Mouse (Mus musculus) brown adipose tissue, adult 24 weeks (tissue): ENCODE results near the gene Spock1. TPM values are rescaled to one million over a fixed set of nuclear protein-coding genes. Genes with fewer than 3 reads are reported as not detected.

Experiments
- H3K27ac ChIP-seq: fragments of 200-500 bp; replicated peaks from 2 replicates; pipeline ENCODE4 v1.5.1; 2012; ENCODE audit warnings: low read depth, mild to moderate bottlenecking, low read length
- H3K4me1 ChIP-seq: fragments of 200-500 bp; 2 replicates; pipeline ENCODE4 v1.6.1; 2012; ENCODE audit warnings: low read length, mixed read lengths; ENCODE audit not compliant: control insufficient read depth, insufficient read depth, insufficient read length
- H3K4me3 ChIP-seq: fragments of 200-500 bp; 2 replicates; pipeline ENCODE4 v1.5.1; 2012; ENCODE audit warnings: low read depth, mild to moderate bottlenecking, low read length, moderate library complexity; ENCODE audit not compliant: insufficient read depth
- polyA plus RNA-seq: library from polyadenylated mRNA; stranded (reverse); fragments of >200 nt; gene quantifications from 2 replicates; pipeline ENCODE4 v1.2.4, GENCODE M21; 2012; ENCODE audit not compliant: missing spikeins, insufficient read depth, insufficient read length

Spock1 gene
- polyA plus RNA-seq, 1 experiment = not detected

GRCm38 (mm10) chr13:57686437-57686836 is 221.7 kb downstream of the Spock1 start:
- no peak overlapping the region for H3K27ac ChIP-seq
- no peak overlapping the region for H3K4me3 ChIP-seq
- H3K4me1 ChIP-seq = no peaks in the 10 kb centered on the region

GRCm38 (mm10) chr13:57685201-57685600 is 222.9 kb downstream of the Spock1 start:
- Histone ChIP-seq H3K4me3 (no peak overlapping the region), H3K27ac (no peak overlapping the region), H3K4me1 (no peaks in the 10 kb centered on the region)

- Histone ChIP-seq H3K4me1 (no peaks in the 10 kb centered on the region), H3K4me3 (no peak overlapping the region)
These were observed 228.5 kb downstream of the Spock1 start for GRCm38 (mm10) chr13:57679591-57679990.

GRCm38 (mm10) chr13:57676820-57677219 is 231.3 kb downstream of the Spock1 start:
- H3K4me3 ChIP-seq = no peak overlapping the region
- H3K4me1 ChIP-seq = no peaks in the 10 kb centered on the region
- no peak overlapping the region for H3K27ac ChIP-seq

More at GRCm38 (mm10) chr13:57679591-57679990, 228.5 kb downstream of the Spock1 start:
- no peak overlapping the region for H3K27ac ChIP-seq

- Histone ChIP-seq H3K4me3 (no peak overlapping the region), H3K4me1 (no peaks in the 10 kb centered on the region)
These were observed 234.7 kb downstream of the Spock1 start for GRCm38 (mm10) chr13:57673399-57673798.

GRCm38 (mm10) chr13:57672762-57673161 is 235.4 kb downstream of the Spock1 start:
- Histone ChIP-seq H3K27ac (no peak overlapping the region), H3K4me3 (no peak overlapping the region), H3K4me1 (no peaks in the 10 kb centered on the region)

More at GRCm38 (mm10) chr13:57673399-57673798, 234.7 kb downstream of the Spock1 start:
- no peak overlapping the region for H3K27ac ChIP-seq

- H3K4me1 ChIP-seq = no peaks in the 10 kb centered on the region
- H3K27ac ChIP-seq = no peak overlapping the region
- no peak overlapping the region for H3K4me3 ChIP-seq
These were observed 236.2 kb downstream of the Spock1 start for GRCm38 (mm10) chr13:57671919-57672318.

GRCm38 (mm10) chr13:57671322-57671721 is 236.8 kb downstream of the Spock1 start:
- Histone ChIP-seq H3K4me1 (no peaks in the 10 kb centered on the region), H3K27ac (no peak overlapping the region), H3K4me3 (no peak overlapping the region)

- Histone ChIP-seq H3K4me1 (no peaks in the 10 kb centered on the region), H3K27ac (no peak overlapping the region)
These were observed 240.5 kb downstream of the Spock1 start for GRCm38 (mm10) chr13:57667621-57668020.

GRCm38 (mm10) chr13:57666173-57666842 is 241.8 kb downstream of the Spock1 start:
- Histone ChIP-seq H3K4me3 (no peak overlapping the region), H3K4me1 (no peaks in the 10 kb centered on the region), H3K27ac (no peak overlapping the region)

More at GRCm38 (mm10) chr13:57667621-57668020, 240.5 kb downstream of the Spock1 start:
- H3K4me3 ChIP-seq = no peak overlapping the region

GRCm38 (mm10) chr13:57662554-57662953 is 245.6 kb downstream of the Spock1 start:
- H3K27ac ChIP-seq = no peak overlapping the region
- H3K4me3 ChIP-seq = no peak overlapping the region
- H3K4me1 ChIP-seq = no peaks in the 10 kb centered on the region

GRCm38 (mm10) chr13:57660523-57660922 is 247.6 kb downstream of the Spock1 start:
- no peak overlapping the region for H3K27ac ChIP-seq
- H3K4me1 ChIP-seq = no peaks in the 10 kb centered on the region
- no peak overlapping the region for H3K4me3 ChIP-seq

GRCm38 (mm10) chr13:57659872-57660271 is 248.3 kb downstream of the Spock1 start:
- H3K4me3 ChIP-seq = no peak overlapping the region
- no peak overlapping the region for H3K27ac ChIP-seq
- H3K4me1 ChIP-seq = no peaks in the 10 kb centered on the region

GRCm38 (mm10) chr13:57656606-57657005 is 251.5 kb downstream of the Spock1 start:
- Histone ChIP-seq H3K27ac (no peak overlapping the region), H3K4me3 (no peak overlapping the region), H3K4me1 (no peaks in the 10 kb centered on the region)

GRCm38 (mm10) chr13:57654362-57654761 is 253.8 kb downstream of the Spock1 start:
- Histone ChIP-seq H3K4me1 (no peaks in the 10 kb centered on the region), H3K4me3 (no peak overlapping the region), H3K27ac (no peak overlapping the region)

- Histone ChIP-seq H3K4me1 (no peaks in the 10 kb centered on the region), H3K4me3 (no peak overlapping the region), H3K27ac (no peak overlapping the region)
These were observed 256.9 kb downstream of the Spock1 start for GRCm38 (mm10) chr13:57651236-57651635.
